Mouse (Mus musculus): ENCODE results near the gene Fnbp1.
A peak's percentile ranks its signal among the peaks of the same experiment; 100 is the strongest.

The Fnbp1 gene

GRCm38 (mm10) chr2:31151892-31152812 lies 10.3 kb upstream of the Fnbp1 start, which contains the start of gene Gpr107:
Gpr107 (plus strand) TSS chr2:31152316.
- peak; percentile 90 for DNase-seq (ENCODE audit: low read depth, low spot score)

GRCm38 (mm10) chr2:31150762-31151161 lies 9.0 kb upstream of the Fnbp1 start:
- no peak for DNase-seq (ENCODE audit: low read depth, low spot score)

- no peak for DNase-seq (ENCODE audit: low read depth, low spot score)
These were observed 5.2 kb upstream of the Fnbp1 start for GRCm38 (mm10) chr2:31147054-31147453.

GRCm38 (mm10) chr2:31144901-31145300 lies 3.1 kb upstream of the Fnbp1 start:
- DNase-seq (ENCODE audit: low read depth, low spot score) = no peak

GRCm38 (mm10) chr2:31143768-31144695 lies 2.2 kb upstream of the Fnbp1 start:
- no peak for DNase-seq (ENCODE audit: low read depth, low spot score)

- DNase-seq (ENCODE audit: low read depth, low spot score) = no peak
These were observed 1.5 kb upstream of the Fnbp1 start for GRCm38 (mm10) chr2:31143326-31143725.

GRCm38 (mm10) chr2:31142505-31142904 lies 697 bp upstream of the Fnbp1 start:
- no peak for DNase-seq (ENCODE audit: low read depth, low spot score)

- DNase-seq (ENCODE audit: low read depth, low spot score) = peak; percentile 18
These were observed 538 bp downstream of the Fnbp1 start for GRCm38 (mm10) chr2:31141074-31141866.

GRCm38 (mm10) chr2:31140772-31141073 lies 1.1 kb downstream of the Fnbp1 start:
- no peak for DNase-seq (ENCODE audit: low read depth, low spot score)

GRCm38 (mm10) chr2:31139991-31140771 lies 1.6 kb downstream of the Fnbp1 start:
- no peak for DNase-seq (ENCODE audit: low read depth, low spot score)

GRCm38 (mm10) chr2:31139174-31139632 lies 2.6 kb downstream of the Fnbp1 start:
- no peak for DNase-seq (ENCODE audit: low read depth, low spot score)

- DNase-seq (ENCODE audit: low read depth, low spot score) = no peak
These were observed 4.7 kb downstream of the Fnbp1 start for GRCm38 (mm10) chr2:31137018-31137590.

- DNase-seq (ENCODE audit: low read depth, low spot score) = no peak
These were observed 5.5 kb downstream of the Fnbp1 start for GRCm38 (mm10) chr2:31136338-31136737.

- DNase-seq (ENCODE audit: low read depth, low spot score) = no peak
These were observed 6.3 kb downstream of the Fnbp1 start for GRCm38 (mm10) chr2:31135512-31135931.

- DNase-seq (ENCODE audit: low read depth, low spot score) = no peak
These were observed 7.8 kb downstream of the Fnbp1 start for GRCm38 (mm10) chr2:31133981-31134380.

GRCm38 (mm10) chr2:31132682-31133081 lies 9.1 kb downstream of the Fnbp1 start:
- DNase-seq (ENCODE audit: low read depth, low spot score) = no peak

- DNase-seq (ENCODE audit: low read depth, low spot score) = no peak
These were observed 11.0 kb downstream of the Fnbp1 start for GRCm38 (mm10) chr2:31130815-31131299.

- DNase-seq (ENCODE audit: low read depth, low spot score) = no peak
These were observed 11.9 kb downstream of the Fnbp1 start for GRCm38 (mm10) chr2:31129742-31130518.

GRCm38 (mm10) chr2:31127899-31128298 lies 13.9 kb downstream of the Fnbp1 start:
- no peak for DNase-seq (ENCODE audit: low read depth, low spot score)

Data from mesoderm, embryonic 11.5 days (tissue).